Mouse (Mus musculus): ENCODE results near the gene Dlg4. TPM values are rescaled to one million over a fixed set of nuclear protein-coding genes. Genes with fewer than 3 reads are reported as not detected.
"Not testable (repeated sequence)": the region's sequence is repeated elsewhere in the genome, so short reads cannot be mapped to it uniquely, and the experiment has no call there.

Gene Dlg4
- total and polyA plus RNA-seq, 3 experiments: 6.8 to 15.3 (median 7.3) TPM

- dilution Hi-C loops (cut with MboI; ENCODE audit: extremely low pct_ligation_motif_present, extremely low pct_unique_long_range_greater_than_20kb, low sequenced_read_pairs) (no loop called here), in situ Hi-C loops (cut with MboI; ENCODE audit: low pct_ligation_motif_present, low pct_unique_long_range_greater_than_20kb, low sequenced_read_pairs) (no loop called here)
- no peak overlapping the region for H3K4me2 ChIP-seq (ENCODE audit: insufficient read depth, low read depth, poor library complexity, severe bottlenecking)
Measured at GRCm38 (mm10) chr11:70068245-70068644, 51.5 kb downstream of the Dlg4 start.

GRCm38 (mm10) chr11:70070057-70070456 lies 53.3 kb downstream of the Dlg4 start:
- no peaks in the 10 kb centered on the region for H3K27me3 ChIP-seq (replicated peaks)
- H3K9ac ChIP-seq (ENCODE audit: insufficient read depth, low read depth): no peak overlapping the region
- H3K4me1 ChIP-seq (ENCODE audit: control insufficient read depth in 1 of 2, insufficient read depth in 2 of 2): peaks cover 0 to 7% of the 10 kb centered on the region in 2 experiments; a peak in 2 of 4 replicates
- dilution Hi-C loops (cut with MboI; ENCODE audit: extremely low pct_ligation_motif_present, extremely low pct_unique_long_range_greater_than_20kb, low sequenced_read_pairs) (no loop called here), in situ Hi-C loops (cut with MboI; ENCODE audit: low pct_ligation_motif_present, low pct_unique_long_range_greater_than_20kb, low sequenced_read_pairs) (no loop called here)
- no peaks in the 10 kb centered on the region for H3K36me3 ChIP-seq (replicated peaks in 1 of 2; ENCODE audit: control insufficient read depth in 1 of 2, insufficient read depth in 1 of 2, low read length in 1 of 2)
- no peak for DNase-seq (ENCODE audit: extremely low read depth)
- no peak overlapping the region for H3K4me2 ChIP-seq (ENCODE audit: insufficient read depth, low read depth, poor library complexity, severe bottlenecking)
- no peaks in the 10 kb centered on the region for H3K79me2 ChIP-seq (replicated peaks; ENCODE audit: control insufficient read depth, extremely low read depth, insufficient read depth, poor library complexity, severe bottlenecking)
- TF ChIP-seq MXI1 (IDR thresholded peaks at IDR 0.05; ENCODE audit: low read depth, low read length) (no peak), UBTF (IDR thresholded peaks at IDR 0.05; ENCODE audit: low read depth, low read length) (no peak), JUN (IDR thresholded peaks at IDR 0.05; ENCODE audit: insufficient read depth, low read depth, low read length) (no peak), TBP (conservative IDR thresholded peaks at IDR 0.05; ENCODE audit: low read depth, low read length) (no peak), USF1 (IDR thresholded peaks at IDR 0.05; ENCODE audit: low read depth, low read length) (no peak), KAT2A (IDR thresholded peaks at IDR 0.05; ENCODE audit: insufficient replicate concordance, low read length) (no peak), CHD1 (IDR thresholded peaks at IDR 0.05; ENCODE audit: low read depth, low read length) (no peak), POLR2A (IDR thresholded peaks at IDR 0.05; ENCODE audit: low read depth, low read length) (no peak), ELF1 (IDR thresholded peaks at IDR 0.05; ENCODE audit: low read depth, low read length) (no peak)
- H3K27ac ChIP-seq (ENCODE audit: insufficient read depth, low read depth): no peak overlapping the region
- H3K9me3 ChIP-seq (replicated peaks; ENCODE audit: low read length): no peaks in the 10 kb centered on the region
- no peak overlapping the region for H3K4me3 ChIP-seq (replicated peaks in 1 of 3; ENCODE audit: low read depth in 2 of 3, low read length in 2 of 3, poor library complexity in 1 of 3)

More at GRCm38 (mm10) chr11:70068245-70068644, 51.5 kb downstream of the Dlg4 start:
- no peak for TF ChIP-seq TCF12 (IDR thresholded peaks at IDR 0.05; ENCODE audit: low read depth, low read length)
- TF ChIP-seq USF2 (conservative IDR thresholded peaks at IDR 0.05; ENCODE audit: low read depth, low read length): no peak
- TF ChIP-seq PAX5 (IDR thresholded peaks at IDR 0.05; ENCODE audit: low read length): no peak
- TF ChIP-seq NELFE (IDR thresholded peaks at IDR 0.05; ENCODE audit: low read depth, low read length): no peak
- TF ChIP-seq EP300 (IDR thresholded peaks at IDR 0.05; ENCODE audit: low read length): no peak
- TF ChIP-seq HCFC1 (IDR thresholded peaks at IDR 0.05; ENCODE audit: low read depth, low read length): no peak
- no peak for TF ChIP-seq ZNF384 (IDR thresholded peaks at IDR 0.05; ENCODE audit: low read depth, low read length)
- TF ChIP-seq ZMIZ1 (IDR thresholded peaks at IDR 0.05; ENCODE audit: low read depth, low read length): no peak
- no peak for TF ChIP-seq CHD2 (IDR thresholded peaks at IDR 0.05; ENCODE audit: low read length)
- TF ChIP-seq POLR2A (IDR thresholded peaks at IDR 0.05; ENCODE audit: low read depth, low read length): no peak
- no peak for TF ChIP-seq CTCF (conservative IDR thresholded peaks at IDR 0.05 in 1 of 2, IDR thresholded peaks at IDR 0.05 in 1 of 2; ENCODE audit: low read depth in 2 of 2, low read length in 2 of 2)
- TF ChIP-seq MXI1 (IDR thresholded peaks at IDR 0.05; ENCODE audit: low read depth, low read length): no peak
- no peak for TF ChIP-seq SIN3A (IDR thresholded peaks at IDR 0.05; ENCODE audit: low read length)
- no peak for TF ChIP-seq NRF1 (IDR thresholded peaks at IDR 0.05; ENCODE audit: low read depth, low read length)
- TF ChIP-seq GABPA (IDR thresholded peaks at IDR 0.05; ENCODE audit: insufficient replicate concordance, low read depth, low read length): no peak
- TF ChIP-seq MAZ (IDR thresholded peaks at IDR 0.05; ENCODE audit: low read depth, low read length): no peak
- no peak for DNase-seq (ENCODE audit: extremely low read depth)
- Histone ChIP-seq H3K27ac (ENCODE audit: insufficient read depth, low read depth) (no peak overlapping the region), H3K36me3 (replicated peaks in 1 of 2; ENCODE audit: control insufficient read depth in 1 of 2, insufficient read depth in 1 of 2, low read length in 1 of 2) (no peaks in the 10 kb centered on the region), H3K9ac (ENCODE audit: insufficient read depth, low read depth) (no peak overlapping the region), H3K27me3 (replicated peaks) (no peaks in the 10 kb centered on the region), H3K4me1 (ENCODE audit: control insufficient read depth in 1 of 2, insufficient read depth in 2 of 2) (peaks cover 0 to 3% of the 10 kb centered on the region in 2 experiments; a peak in 1 of 4 replicates), H3K9me3 (replicated peaks; ENCODE audit: low read length) (peaks cover 3% of the 10 kb centered on the region), H3K79me2 (replicated peaks; ENCODE audit: control insufficient read depth, extremely low read depth, insufficient read depth, poor library complexity, severe bottlenecking) (no peaks in the 10 kb centered on the region), H3K4me3 (replicated peaks in 1 of 3; ENCODE audit: low read depth in 2 of 3, low read length in 2 of 3, poor library complexity in 1 of 3) (no peak overlapping the region)

- peaks cover 1 to 12% of the 10 kb centered on the region in 2 experiments; a peak in 2 of 4 replicates for H3K4me1 ChIP-seq (ENCODE audit: control insufficient read depth in 1 of 2, insufficient read depth in 2 of 2)
- DNase-seq (ENCODE audit: extremely low read depth); H3K27ac ChIP-seq (ENCODE audit: insufficient read depth, low read depth); in situ Hi-C loops (cut with MboI; ENCODE audit: low pct_ligation_motif_present, low pct_unique_long_range_greater_than_20kb, low sequenced_read_pairs); H3K9me3 ChIP-seq (replicated peaks; ENCODE audit: low read length); H3K36me3 ChIP-seq (replicated peaks in 1 of 2; ENCODE audit: control insufficient read depth in 1 of 2, insufficient read depth in 1 of 2, low read length in 1 of 2); H3K27me3 ChIP-seq (replicated peaks); H3K4me3 ChIP-seq (replicated peaks in 1 of 3; ENCODE audit: low read depth in 2 of 3, low read length in 2 of 3, poor library complexity in 1 of 3); H3K4me2 ChIP-seq (ENCODE audit: insufficient read depth, low read depth, poor library complexity, severe bottlenecking); H3K9ac ChIP-seq (ENCODE audit: insufficient read depth, low read depth); H3K79me2 ChIP-seq (replicated peaks; ENCODE audit: control insufficient read depth, extremely low read depth, insufficient read depth, poor library complexity, severe bottlenecking); dilution Hi-C loops (cut with MboI; ENCODE audit: extremely low pct_ligation_motif_present, extremely low pct_unique_long_range_greater_than_20kb, low sequenced_read_pairs): not testable (repeated sequence)
Measured at GRCm38 (mm10) chr11:70070603-70071002, 53.9 kb downstream of the Dlg4 start.

Measured in CH12.LX (cell line).